19 mouse cellular contexts compared by ENCODE assay signal in the genomic region with DNA sequence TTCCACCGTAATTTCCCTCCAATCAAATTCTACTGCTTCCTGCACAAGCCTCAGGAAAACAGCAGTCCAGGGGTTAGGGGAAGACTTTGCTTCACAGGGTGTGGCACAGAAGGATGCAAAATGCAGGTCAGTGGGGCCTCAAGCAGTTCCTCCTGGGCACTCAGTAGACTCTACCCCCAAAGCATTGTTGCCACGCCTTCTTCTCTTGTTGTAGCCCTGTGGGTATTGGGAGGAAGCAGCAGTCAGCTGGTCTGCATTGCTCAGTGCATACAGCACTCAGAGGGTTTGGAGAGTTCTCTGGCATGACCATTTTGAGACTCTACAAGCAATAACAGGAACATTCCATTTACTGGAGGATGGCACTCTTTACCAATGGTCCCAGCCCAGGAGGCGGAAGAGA.
DNase-seq lines count a peak whose midpoint lies in the region; ATAC-seq and TF ChIP-seq lines count a peak whose summit lies in the region.
"Had no signal": no experiment of that assay in that cellular context is flagged by ENCODE, and none has a peak within 500 bp of the region (broad histone marks: within the 10 kb centered on the region; RNA-seq: fewer than 3 reads in every experiment).

No protein-coding gene starts in this region.

- H3K9me3 ChIP-seq in intestine, postnatal 0 days (ENCODE audit: control insufficient read depth) = no peaks in the 10 kb centered on the region
- H3K9me3 ChIP-seq: embryonic facial prominence, embryonic 12.5 days; forebrain, embryonic 15.5 days; heart, embryonic 10.5 days; hindbrain, embryonic 15.5 days had no signal

- peak; percentile 85 for ATAC-seq in granulocyte monocyte progenitor cell, adult 5-6 weeks (replicated peaks; ENCODE audit: poor library complexity, severe bottlenecking)
- peak; percentile 73 for ATAC-seq in intestine, postnatal 0 days
- ATAC-seq in megakaryocyte-erythroid progenitor cell, adult 5-6 weeks (replicated peaks; ENCODE audit: low FRiP score, low TSS enrichment, poor library complexity, severe bottlenecking) = no peak
- ATAC-seq: activated CD4-positive, CD25-positive, alpha-beta regulatory T cell, adult 4 months; CD4-positive, CD25-positive, alpha-beta regulatory T cell, adult 4 months; forebrain, embryonic 15.5 days had no signal

- DNase-seq in B cell, adult 2 months = peak; percentile 24 to 38
- peak; percentile 56 for DNase-seq in splenic B cell, adult 2 months (ENCODE audit: low read depth, low spot score)
- no peak for DNase-seq in right cerebral cortex, postnatal 4 days
- DNase-seq in cerebellum, adult 11 months = no peak
- DNase-seq: adrenal gland, postnatal 14 days; cerebellum, adult 8-10 months; cerebellum, postnatal 14 days; gastrocnemius, postnatal 36 days; heart, adult 18-20 months; heart, postnatal 14 days had no signal

- no peaks in the 10 kb centered on the region for H3K27me3 ChIP-seq in intestine, postnatal 0 days (replicated peaks; ENCODE audit: control insufficient read depth, insufficient read depth, low read length)
- no peaks in the 10 kb centered on the region; the same call in 1 of the 2 replicates for H3K27me3 ChIP-seq in splenic B cell, adult 2 months (ENCODE audit: control insufficient read depth, insufficient read depth, low read length, poor library complexity, severe bottlenecking)
- H3K27me3 ChIP-seq: embryonic facial prominence, embryonic 12.5 days; forebrain, embryonic 15.5 days; hindbrain, embryonic 15.5 days had no signal

- no peaks in the 10 kb centered on the region for H3K4me1 ChIP-seq in intestine, postnatal 0 days (replicated peaks; ENCODE audit: control insufficient read depth, insufficient read depth, low read length)
- H3K4me1 ChIP-seq: forebrain, embryonic 15.5 days; hindbrain, embryonic 15.5 days had no signal

- no peak overlapping the region for H3K4me2 ChIP-seq in intestine, postnatal 0 days (replicated peaks; ENCODE audit: low read depth)
- H3K4me2 ChIP-seq: embryonic facial prominence, embryonic 12.5 days; forebrain, embryonic 15.5 days; hindbrain, embryonic 15.5 days had no signal

- H3K36me3 ChIP-seq in intestine, postnatal 0 days (ENCODE audit: control insufficient read depth, insufficient read depth) = no peaks in the 10 kb centered on the region
- H3K36me3 ChIP-seq in splenic B cell, adult 2 months (ENCODE audit: control insufficient read depth, insufficient read depth, low read length, poor library complexity, severe bottlenecking) = no peaks in the 10 kb centered on the region
- H3K36me3 ChIP-seq: embryonic facial prominence, embryonic 12.5 days; forebrain, embryonic 15.5 days; heart, embryonic 10.5 days; hindbrain, embryonic 15.5 days had no signal

- WGBS in intestine, postnatal 0 days = 75% methylated on average over 3 of the region's 3 CpGs

- no peak overlapping the region for H3K4me3 ChIP-seq in intestine, postnatal 0 days (ENCODE audit: low read depth, low read length)
- H3K4me3 ChIP-seq: embryonic facial prominence, embryonic 12.5 days; forebrain, embryonic 15.5 days; heart, embryonic 10.5 days; hindbrain, embryonic 15.5 days had no signal

- no peak overlapping the region for H3K9ac ChIP-seq in intestine, postnatal 0 days (ENCODE audit: low read depth, low read length)
- H3K9ac ChIP-seq: embryonic facial prominence, embryonic 12.5 days; forebrain, embryonic 15.5 days; hindbrain, embryonic 15.5 days had no signal

- no peak for TF ChIP-seq CTCF in intestine, postnatal 0 days (IDR thresholded peaks at IDR 0.05; ENCODE audit: low read depth)

- no peak overlapping the region for H3K27ac ChIP-seq in intestine, postnatal 0 days (ENCODE audit: low read depth, low read length)
- H3K27ac ChIP-seq: embryonic facial prominence, embryonic 12.5 days; forebrain, embryonic 15.5 days; heart, embryonic 10.5 days; hindbrain, embryonic 15.5 days had no signal

Comparison
In these comparisons a context has a peak if more than half of its experiments do, and no peak if none do; other contexts are left out.
1. DNase-seq: peak in B cell, adult 2 months (2 of 2) and splenic B cell, adult 2 months (single experiment); none in right cerebral cortex, postnatal 4 days (single experiment) and cerebellum, adult 11 months (single experiment).